Mouse (Mus musculus) liver, postnatal 0 days (tissue): Measurements from ENCODE around the gene Pcnx3. TPM values are rescaled to one million over a fixed set of nuclear protein-coding genes. Genes with fewer than 3 reads are reported as not detected.

ENCODE experiments used
- ATAC-seq: fragments of 200-750 bp; cut with Nextera tagmentation; 2 replicates; pipeline ENCODE4 v1.8.0; 2017; ENCODE audit warnings: mild to moderate bottlenecking, moderate library complexity
- DNase-seq: peaks from one replicate; pipeline ENCODE4 v3.0.0-alpha.2; 2016
- H3K27ac ChIP-seq: fragments of 300-500 bp; sonication (generic); 2 replicates; pipeline ENCODE4 v1.5.1; 2014; ENCODE audit warnings: antibody characterized with exemption, moderate library complexity, mild to moderate bottlenecking, low read depth
- H3K27me3 ChIP-seq: fragments of 300-500 bp; sonication (generic); 2 replicates; pipeline ENCODE4 v1.6.1; 2014; ENCODE audit warnings: low read length, control low read depth, mixed read lengths; ENCODE audit not compliant: insufficient read depth
- H3K36me3 ChIP-seq: fragments of 300-500 bp; sonication (generic); replicated peaks from 2 replicates; pipeline ENCODE4 v1.6.1; 2014; ENCODE audit warnings: mild to moderate bottlenecking, control low read depth, low read length, moderate library complexity, mixed read lengths; ENCODE audit not compliant: insufficient read depth
- H3K4me1 ChIP-seq: fragments of 300-500 bp; sonication (generic); 2 replicates; pipeline ENCODE4 v1.6.1; 2014; ENCODE audit warnings: antibody characterized with exemption, mild to moderate bottlenecking, control low read depth; ENCODE audit not compliant: insufficient read depth
- H3K4me2 ChIP-seq: fragments of 300-500 bp; sonication (generic); 2 replicates; pipeline ENCODE4 v1.6.1; 2014; ENCODE audit warnings: low read depth, mild to moderate bottlenecking, low read length, moderate library complexity, mixed read lengths
- H3K4me3 ChIP-seq: fragments of 300-500 bp; sonication (generic); 2 replicates; pipeline ENCODE4 v1.5.1; 2014; ENCODE audit warnings: low read depth, low read length
- H3K9ac ChIP-seq: fragments of 300-500 bp; sonication (generic); replicated peaks from 2 replicates; pipeline ENCODE4 v1.6.1; 2014; ENCODE audit warnings: mild to moderate bottlenecking, moderate library complexity
- H3K9me3 ChIP-seq: fragments of 300-500 bp; sonication (generic); 2 replicates; pipeline ENCODE4 v1.6.1; 2016; ENCODE audit warnings: mild to moderate bottlenecking, control low read depth, low read length, mixed read lengths
- CTCF ChIP-seq: sonication (generic); IDR thresholded peaks from 2 replicates; pipeline ENCODE4 v1.5.1; 2016; ENCODE audit warnings: antibody characterized with exemption, low read depth
- EP300 ChIP-seq: IDR thresholded peaks from 2 replicates; pipeline ENCODE4 v1.6.1; 2016; ENCODE audit warnings: antibody characterized with exemption, low read depth, mild to moderate bottlenecking
- WGBS: fragments of 180-500 bp; shearing (Covaris S2); extraction: QIAGEN DNeasy Blood & Tissue Kit; methylation state at CpG from one replicate; pipeline ENCODE4 v1.1.7; 2014; ENCODE audit not compliant: insufficient replicate concordance; 5-methylcytosine and 5-hydroxymethylcytosine counted together
- polyA plus RNA-seq: library from polyadenylated mRNA; unstranded; fragments of >200 nt; fragmentation: Nextera tagmentation; extraction: Ambion mirVana; gene quantifications from 2 replicates; pipeline ENCODE4 v1.2.1, GENCODE M21; 2015

Pcnx3 gene
- polyA plus RNA-seq, 1 experiment from 2014 or later = 5.2 TPM

GRCm38 (mm10) chr19:5660942-5661751, 27.6 kb downstream of the Pcnx3 start:
- ATAC-seq (no peak; the same call in 1 of the 2 replicates), DNase-seq (peak; percentile 67)
- peak overlapping the region; percentile 80 for H3K4me2 ChIP-seq
- peak overlapping the region; percentile 84 for H3K27ac ChIP-seq
- H3K27me3 ChIP-seq = no peaks in the 10 kb centered on the region
- peaks cover 36% of the 10 kb centered on the region for H3K4me1 ChIP-seq
- H3K4me3 ChIP-seq = peak overlapping the region; percentile 54
- peaks cover 27% of the 10 kb centered on the region for H3K36me3 ChIP-seq
- H3K9me3 ChIP-seq = no peaks in the 10 kb centered on the region
- TF ChIP-seq CTCF (no peak), EP300 (peak; percentile 18; the same call in 1 of the 2 replicates)
- H3K9ac ChIP-seq = peak overlapping the region; percentile 60
- 19% methylated on average over 16 of the region's 16 CpGs for WGBS

- no peaks in the 10 kb centered on the region for H3K9me3 ChIP-seq
- ATAC-seq = peak; percentile 11
- DNase-seq = no peak
- peaks cover 9% of the 10 kb centered on the region for H3K4me1 ChIP-seq
- H3K9ac ChIP-seq = no peak overlapping the region; the same call in 1 of the 2 replicates
- 70% methylated on average over 43 of the region's 43 CpGs for WGBS
- 0 out of 2 replicates have a peak overlapping the region, but pooled peaks have one; percentile 0 for H3K4me3 ChIP-seq
- H3K27me3 ChIP-seq = no peaks in the 10 kb centered on the region
- H3K36me3 ChIP-seq = peaks cover 78% of the 10 kb centered on the region
- TF ChIP-seq EP300 (no peak), CTCF (no peak)
- H3K4me2 ChIP-seq = peak overlapping the region; percentile 51
- no peak overlapping the region for H3K27ac ChIP-seq
Observed at GRCm38 (mm10) chr19:5654720-5655298, 33.9 kb downstream of the Pcnx3 start.

- peak overlapping the region; percentile 51 for H3K4me2 ChIP-seq
- H3K36me3 ChIP-seq = peaks cover 75% of the 10 kb centered on the region
- H3K9me3 ChIP-seq = no peaks in the 10 kb centered on the region
- peak; percentile 68 for ATAC-seq
- H3K4me3 ChIP-seq = 0 out of 2 replicates have a peak overlapping the region, but pooled peaks have one; percentile 0
- WGBS = 73% methylated on average over 62 of the region's 62 CpGs
- TF ChIP-seq EP300 (no peak), CTCF (no peak)
- H3K27ac ChIP-seq = no peak overlapping the region
- H3K4me1 ChIP-seq = peaks cover 16% of the 10 kb centered on the region
- no peak overlapping the region for H3K9ac ChIP-seq
- peak; percentile 76 for DNase-seq
- H3K27me3 ChIP-seq = no peaks in the 10 kb centered on the region
Observed at GRCm38 (mm10) chr19:5653969-5654719, 34.6 kb downstream of the Pcnx3 start.

GRCm38 (mm10) chr19:5652570-5652969, 36.1 kb downstream of the Pcnx3 start:
- Histone ChIP-seq H3K36me3 (peaks cover 66% of the 10 kb centered on the region), H3K27ac (no peak overlapping the region), H3K4me3 (no peak overlapping the region), H3K4me1 (peaks cover 24% of the 10 kb centered on the region), H3K27me3 (no peaks in the 10 kb centered on the region), H3K4me2 (no peak overlapping the region), H3K9ac (no peak overlapping the region), H3K9me3 (no peaks in the 10 kb centered on the region)
- DNase-seq = no peak
- no peak for ATAC-seq
- 84% methylated on average over 6 of the region's 6 CpGs for WGBS
- no peak for TF ChIP-seq EP300
- no peak for TF ChIP-seq CTCF

GRCm38 (mm10) chr19:5651502-5652274, 37.0 kb downstream of the Pcnx3 start:
- H3K9me3 ChIP-seq = no peaks in the 10 kb centered on the region
- WGBS = 71% methylated on average over 13 of the region's 13 CpGs
- H3K4me2 ChIP-seq = no peak overlapping the region
- TF ChIP-seq CTCF = no peak
- no peak for TF ChIP-seq EP300
- DNase-seq (no peak), ATAC-seq (no peak)
- H3K4me1 ChIP-seq = peaks cover 24% of the 10 kb centered on the region
- H3K36me3 ChIP-seq = peaks cover 71% of the 10 kb centered on the region
- H3K27me3 ChIP-seq = no peaks in the 10 kb centered on the region
- no peak overlapping the region for H3K9ac ChIP-seq
- no peak overlapping the region for H3K27ac ChIP-seq
- no peak overlapping the region for H3K4me3 ChIP-seq
